Mouse (Mus musculus) left cerebral cortex, postnatal 36 days (tissue): Measurements from ENCODE around the gene Rpf2. TPM values are rescaled to one million over a fixed set of nuclear protein-coding genes. Genes with fewer than 3 reads are reported as not detected.
A peak's percentile ranks its signal among the peaks of the same experiment; 100 is the strongest.

Source experiments
- DNase-seq, 2 experiments: peaks; one replicate each; pipeline ENCODE4 v3.0.0; 2021 to 2022; ENCODE audit warnings: low spot score in 2 of 2, mixed read lengths in 1 of 2
- intact Hi-C: fragments of 180-260 bp; cut with DNase I; formaldehyde crosslinking; loops from one replicate; pipeline ENCODE4 v1.15.1; 2025
- total RNA-seq, 2 experiments: library from RNA; stranded (reverse); gene quantifications; 2 replicates each; pipeline ENCODE4 v1.2.3; 2021

Gene Rpf2
- 10 to 100 TPM; 19.3 to 21.3 TPM for total RNA-seq

GRCm38 (mm10) chr10:40246374-40247165, at the start of gene Rpf2:
TSS of gene Rpf2 (minus strand) at chr10:40247036.
- DNase-seq = peak; percentile 81 to 85
- intact Hi-C loops = no loop called here

GRCm38 (mm10) chr10:40292640-40293039, 45.8 kb upstream of the Rpf2 start:
- no peak for DNase-seq
- intact Hi-C loops = no loop called here

GRCm38 (mm10) chr10:40286767-40287166, 39.9 kb upstream of the Rpf2 start:
- DNase-seq = no peak

GRCm38 (mm10) chr10:40285571-40285970, 38.7 kb upstream of the Rpf2 start:
- intact Hi-C loops = no loop called here
- DNase-seq = no peak

More at GRCm38 (mm10) chr10:40286767-40287166, 39.9 kb upstream of the Rpf2 start:
- intact Hi-C loops = no loop called here

- intact Hi-C loops = no loop called here
- DNase-seq = no peak
Observed at GRCm38 (mm10) chr10:40284997-40285396, 38.2 kb upstream of the Rpf2 start.

- DNase-seq = peak; percentile 45 to 50
- intact Hi-C loops = no loop called here
Observed at GRCm38 (mm10) chr10:40284179-40284831, 37.5 kb upstream of the Rpf2 start.

GRCm38 (mm10) chr10:40283636-40284035, 36.8 kb upstream of the Rpf2 start:
- intact Hi-C loops = no loop called here
- no peak for DNase-seq

GRCm38 (mm10) chr10:40281565-40281964, 34.7 kb upstream of the Rpf2 start:
- intact Hi-C loops = no loop called here
- no peak for DNase-seq

GRCm38 (mm10) chr10:40278317-40278716, 31.5 kb upstream of the Rpf2 start:
- intact Hi-C loops = no loop called here
- DNase-seq = no peak

GRCm38 (mm10) chr10:40275991-40276390, 29.2 kb upstream of the Rpf2 start:
- DNase-seq = no peak
- intact Hi-C loops = no loop called here

- intact Hi-C loops = no loop called here
Observed at GRCm38 (mm10) chr10:40273938-40274337, 27.1 kb upstream of the Rpf2 start.

GRCm38 (mm10) chr10:40271216-40271615, 24.4 kb upstream of the Rpf2 start:
- intact Hi-C loops = no loop called here
- DNase-seq = no peak

More at GRCm38 (mm10) chr10:40273938-40274337, 27.1 kb upstream of the Rpf2 start:
- DNase-seq = no peak

- intact Hi-C loops = no loop called here
- DNase-seq = no peak
Observed at GRCm38 (mm10) chr10:40264920-40265319, 18.1 kb upstream of the Rpf2 start.

- DNase-seq = no peak
- intact Hi-C loops = no loop called here
Observed at GRCm38 (mm10) chr10:40263691-40264090, 16.9 kb upstream of the Rpf2 start.

- no peak for DNase-seq
- intact Hi-C loops = no loop called here
Observed at GRCm38 (mm10) chr10:40262200-40262599, 15.4 kb upstream of the Rpf2 start.

- intact Hi-C loops = no loop called here
- no peak for DNase-seq
Observed at GRCm38 (mm10) chr10:40260305-40260704, 13.5 kb upstream of the Rpf2 start.

GRCm38 (mm10) chr10:40259542-40259941, 12.7 kb upstream of the Rpf2 start:
- intact Hi-C loops = loop anchor here (1.0 to 5.0 kb wide), 3 partner anchors 43 to 265 kb away; partner anchors contain the start of gene Amd1
- DNase-seq = no peak

GRCm38 (mm10) chr10:40258976-40259375, 12.1 kb upstream of the Rpf2 start:
- peak in 1 of 2 experiments; percentile 13 for DNase-seq
- intact Hi-C loops = loop anchor here (1.0 to 5.0 kb wide), 3 partner anchors 43 to 266 kb away; partner anchors contain the start of gene Amd1

GRCm38 (mm10) chr10:40258401-40258966, 11.6 kb upstream of the Rpf2 start:
- peak; percentile 23 to 37 for DNase-seq
- intact Hi-C loops = loop anchor here (2.0 to 5.0 kb wide), 2 partner anchors 44 to 266 kb away; partner anchors contain the start of gene Amd1
